Mouse (Mus musculus) kidney, embryonic 15.5 days (tissue): Measurements from ENCODE around the gene Bicc1. TPM values are rescaled to one million over a fixed set of nuclear protein-coding genes. Genes with fewer than 3 reads are reported as not detected.
A peak's percentile ranks its signal among the peaks of the same experiment; 100 is the strongest.

Source experiments
- ATAC-seq: fragments of 200-750 bp; cut with Nextera tagmentation; replicated peaks from 2 replicates; pipeline ENCODE4 v1.8.0; 2017; ENCODE audit warnings: moderate TSS enrichment; ENCODE audit not compliant: low FRiP score
- H3K27ac ChIP-seq: fragments of 300-500 bp; sonication (generic); 2 replicates; pipeline ENCODE4 v1.5.1; 2015; ENCODE audit warnings: mild to moderate bottlenecking, inconsistent platforms
- H3K27me3 ChIP-seq: fragments of 300-500 bp; sonication (generic); 2 replicates; pipeline ENCODE4 v1.6.1; 2015; ENCODE audit warnings: inconsistent platforms
- H3K36me3 ChIP-seq: fragments of 300-500 bp; sonication (generic); 2 replicates; pipeline ENCODE4 v1.6.1; 2015; ENCODE audit warnings: inconsistent platforms
- H3K4me1 ChIP-seq: fragments of 300-500 bp; sonication (generic); 2 replicates; pipeline ENCODE4 v1.6.1; 2015; ENCODE audit warnings: inconsistent platforms
- H3K4me2 ChIP-seq: fragments of 300-500 bp; sonication (generic); 2 replicates; pipeline ENCODE4 v1.6.1; 2015; ENCODE audit warnings: moderate library complexity, mild to moderate bottlenecking, inconsistent platforms
- H3K4me3 ChIP-seq: fragments of 300-500 bp; sonication (generic); replicated peaks from 2 replicates; pipeline ENCODE4 v1.5.1; 2015; ENCODE audit warnings: mild to moderate bottlenecking, inconsistent platforms
- H3K9ac ChIP-seq: fragments of 300-500 bp; sonication (generic); 2 replicates; pipeline ENCODE4 v1.6.1; 2015; ENCODE audit warnings: mild to moderate bottlenecking, inconsistent platforms
- H3K9me3 ChIP-seq: fragments of 300-500 bp; sonication (generic); replicated peaks from 2 replicates; pipeline ENCODE4 v1.6.1; 2016; ENCODE audit warnings: inconsistent platforms
- WGBS: fragments of 180-500 bp; shearing (Covaris S2); methylation state at CpG from one replicate; pipeline ENCODE4 v1.1.7; 2015; ENCODE audit warnings: mixed read lengths; 5-methylcytosine and 5-hydroxymethylcytosine counted together
- polyA plus RNA-seq: library from polyadenylated mRNA; unstranded; fragments of >200 nt; fragmentation: Nextera tagmentation; extraction: Ambion mirVana; gene quantifications from 2 replicates; pipeline ENCODE4 v1.2.1, GENCODE M21; 2015

The Bicc1 gene
- polyA plus RNA-seq, 1 experiment from 2014 or later = 40.3 TPM

- H3K27me3 ChIP-seq = no peaks in the 10 kb centered on the region
- H3K9ac ChIP-seq = no peak overlapping the region
- 49% methylated on average over 15 of the region's 15 CpGs for WGBS
- H3K4me1 ChIP-seq = peaks cover 54% of the 10 kb centered on the region
- no peak overlapping the region for H3K4me2 ChIP-seq
- H3K36me3 ChIP-seq = 0 out of 2 replicates have a peak, but pooled peaks cover 3% of the 10 kb centered on the region
- peak overlapping the region; percentile 91 for H3K27ac ChIP-seq
- no peaks in the 10 kb centered on the region for H3K9me3 ChIP-seq
- no peak overlapping the region for H3K4me3 ChIP-seq
- peak; percentile 48; the same call in 1 of the 2 replicates for ATAC-seq
These were observed 40.2 kb downstream of the Bicc1 start for GRCm38 (mm10) chr10:71119120-71119847.

- H3K4me1 ChIP-seq = peaks cover 42% of the 10 kb centered on the region
- H3K4me2 ChIP-seq = no peak overlapping the region
- no peak overlapping the region for H3K9ac ChIP-seq
- 82% methylated on average over 7 of the region's 7 CpGs for WGBS
- H3K9me3 ChIP-seq = no peaks in the 10 kb centered on the region
- 0 out of 2 replicates have a peak, but pooled peaks cover 3% of the 10 kb centered on the region for H3K36me3 ChIP-seq
- H3K27me3 ChIP-seq = no peaks in the 10 kb centered on the region
- peak overlapping the region; percentile 91 for H3K27ac ChIP-seq
- no peak overlapping the region for H3K4me3 ChIP-seq
- no peak for ATAC-seq
These were observed 41.7 kb downstream of the Bicc1 start for GRCm38 (mm10) chr10:71117766-71118165.

- Histone ChIP-seq H3K27ac (peak overlapping the region; percentile 73), H3K9me3 (no peaks in the 10 kb centered on the region), H3K4me3 (no peak overlapping the region), H3K4me2 (no peak overlapping the region), H3K9ac (no peak overlapping the region), H3K36me3 (peaks cover 7% of the 10 kb centered on the region; the same call in 1 of the 2 replicates), H3K4me1 (peaks cover 25% of the 10 kb centered on the region), H3K27me3 (no peaks in the 10 kb centered on the region)
- ATAC-seq = no peak
- WGBS = 65% methylated on average over 10 of the region's 10 CpGs
These were observed 45.1 kb downstream of the Bicc1 start for GRCm38 (mm10) chr10:71114260-71114920.

GRCm38 (mm10) chr10:71106491-71107205 is 52.9 kb downstream of the Bicc1 start:
- no peak overlapping the region for H3K27ac ChIP-seq
- 88% methylated on average over 9 of the region's 9 CpGs for WGBS
- H3K4me1 ChIP-seq = 0 out of 2 replicates have a peak, but pooled peaks cover 5% of the 10 kb centered on the region
- H3K4me2 ChIP-seq = no peak overlapping the region
- H3K9ac ChIP-seq = no peak overlapping the region
- H3K4me3 ChIP-seq = no peak overlapping the region
- H3K9me3 ChIP-seq = no peaks in the 10 kb centered on the region
- H3K36me3 ChIP-seq = peaks cover 4% of the 10 kb centered on the region; the same call in 1 of the 2 replicates
- ATAC-seq = no peak
- no peaks in the 10 kb centered on the region for H3K27me3 ChIP-seq

- no peak for ATAC-seq
- Histone ChIP-seq H3K27ac (no peak overlapping the region), H3K4me1 (0 out of 2 replicates have a peak, but pooled peaks cover 5% of the 10 kb centered on the region), H3K4me2 (no peak overlapping the region), H3K4me3 (no peak overlapping the region), H3K9me3 (no peaks in the 10 kb centered on the region), H3K9ac (no peak overlapping the region), H3K27me3 (no peaks in the 10 kb centered on the region), H3K36me3 (no peaks in the 10 kb centered on the region)
- WGBS = 68% methylated on average over 6 of the region's 6 CpGs
These were observed 54.7 kb downstream of the Bicc1 start for GRCm38 (mm10) chr10:71104791-71105190.

GRCm38 (mm10) chr10:71100815-71101499 is 58.5 kb downstream of the Bicc1 start:
- Histone ChIP-seq H3K4me3 (no peak overlapping the region), H3K27ac (no peak overlapping the region), H3K9ac (no peak overlapping the region), H3K27me3 (no peaks in the 10 kb centered on the region), H3K4me2 (no peak overlapping the region), H3K4me1 (0 out of 2 replicates have a peak, but pooled peaks cover 5% of the 10 kb centered on the region), H3K36me3 (no peaks in the 10 kb centered on the region), H3K9me3 (no peaks in the 10 kb centered on the region)
- no peak for ATAC-seq
- 79% methylated on average over 8 of the region's 8 CpGs for WGBS

- Histone ChIP-seq H3K27ac (no peak overlapping the region), H3K4me1 (no peaks in the 10 kb centered on the region), H3K9me3 (no peaks in the 10 kb centered on the region), H3K36me3 (no peaks in the 10 kb centered on the region), H3K9ac (no peak overlapping the region), H3K4me2 (no peak overlapping the region), H3K4me3 (no peak overlapping the region), H3K27me3 (no peaks in the 10 kb centered on the region)
- ATAC-seq = no peak
- 89% methylated on average over 8 of the region's 8 CpGs for WGBS
These were observed 64.7 kb downstream of the Bicc1 start for GRCm38 (mm10) chr10:71094707-71095254.

GRCm38 (mm10) chr10:71093312-71093711 is 66.2 kb downstream of the Bicc1 start:
- 90% methylated on average over 2 of the region's 2 CpGs for WGBS
- no peak overlapping the region for H3K4me2 ChIP-seq
- H3K27me3 ChIP-seq = no peaks in the 10 kb centered on the region

GRCm38 (mm10) chr10:71087359-71087716 is 72.2 kb downstream of the Bicc1 start:
- WGBS = 90% methylated on average over 4 of the region's 4 CpGs

More at GRCm38 (mm10) chr10:71093312-71093711, 66.2 kb downstream of the Bicc1 start:
- Histone ChIP-seq H3K4me3 (no peak overlapping the region), H3K9me3 (no peaks in the 10 kb centered on the region), H3K36me3 (no peaks in the 10 kb centered on the region), H3K27ac (no peak overlapping the region), H3K9ac (no peak overlapping the region), H3K4me1 (no peaks in the 10 kb centered on the region)
- ATAC-seq = no peak

GRCm38 (mm10) chr10:71086571-71087358 is 72.7 kb downstream of the Bicc1 start:
- Histone ChIP-seq H3K27ac (no peak overlapping the region), H3K36me3 (no peaks in the 10 kb centered on the region), H3K9ac (no peak overlapping the region), H3K4me2 (no peak overlapping the region), H3K4me1 (no peaks in the 10 kb centered on the region), H3K4me3 (no peak overlapping the region), H3K27me3 (no peaks in the 10 kb centered on the region), H3K9me3 (no peaks in the 10 kb centered on the region)
- no peak for ATAC-seq
- WGBS = 83% methylated on average over 4 of the region's 4 CpGs

More at GRCm38 (mm10) chr10:71087359-71087716, 72.2 kb downstream of the Bicc1 start:
- no peaks in the 10 kb centered on the region for H3K36me3 ChIP-seq
- ATAC-seq = no peak
- H3K4me3 ChIP-seq = no peak overlapping the region
- no peak overlapping the region for H3K9ac ChIP-seq
- H3K27me3 ChIP-seq = no peaks in the 10 kb centered on the region
- no peaks in the 10 kb centered on the region for H3K9me3 ChIP-seq
- H3K4me2 ChIP-seq = no peak overlapping the region
- no peak overlapping the region for H3K27ac ChIP-seq
- H3K4me1 ChIP-seq = no peaks in the 10 kb centered on the region

GRCm38 (mm10) chr10:71082986-71083385 is 76.5 kb downstream of the Bicc1 start:
- Histone ChIP-seq H3K36me3 (no peaks in the 10 kb centered on the region), H3K4me2 (no peak overlapping the region), H3K27me3 (no peaks in the 10 kb centered on the region), H3K9ac (no peak overlapping the region), H3K27ac (no peak overlapping the region), H3K4me1 (no peaks in the 10 kb centered on the region), H3K4me3 (no peak overlapping the region), H3K9me3 (no peaks in the 10 kb centered on the region)
- ATAC-seq = no peak
- WGBS = 80% methylated on average over 6 of the region's 6 CpGs
